Mouse (Mus musculus) hindbrain, embryonic 16.5 days (tissue): ENCODE results near the gene Pih1d1. TPM values are rescaled to one million over a fixed set of nuclear protein-coding genes. Genes with fewer than 3 reads are reported as not detected.
"Not testable (repeated sequence)": the region's sequence is repeated elsewhere in the genome, so short reads cannot be mapped to it uniquely, and the experiment has no call there.

ENCODE experiments used
- ATAC-seq: fragments of 200-750 bp; cut with Nextera tagmentation; 2 replicates; pipeline ENCODE4 v1.8.0; 2017; ENCODE audit warnings: moderate TSS enrichment, moderate library complexity
- H3K27ac ChIP-seq: fragments of 300-500 bp; sonication (generic); 2 replicates; pipeline ENCODE4 v1.5.1; 2014; ENCODE audit warnings: low read depth, mild to moderate bottlenecking, control low read depth, low read length, moderate library complexity
- H3K27me3 ChIP-seq: fragments of 300-500 bp; sonication (generic); replicated peaks from 2 replicates; pipeline ENCODE4 v1.6.1; 2014; ENCODE audit warnings: low read length; ENCODE audit not compliant: control insufficient read depth, insufficient read depth
- H3K36me3 ChIP-seq: fragments of 300-500 bp; sonication (generic); 2 replicates; pipeline ENCODE4 v1.6.1; 2014; ENCODE audit warnings: mild to moderate bottlenecking, low read length, moderate library complexity, mixed read lengths; ENCODE audit not compliant: control insufficient read depth, insufficient read depth
- H3K4me1 ChIP-seq: fragments of 300-500 bp; sonication (generic); 2 replicates; pipeline ENCODE4 v1.6.1; 2014; ENCODE audit warnings: low read depth, low read length; ENCODE audit not compliant: control insufficient read depth, insufficient read depth
- H3K4me2 ChIP-seq: fragments of 300-500 bp; sonication (generic); 2 replicates; pipeline ENCODE4 v1.6.1; 2014; ENCODE audit warnings: mild to moderate bottlenecking, low read length, control low read depth, moderate library complexity
- H3K4me3 ChIP-seq: fragments of 300-500 bp; sonication (generic); 2 replicates; pipeline ENCODE4 v1.5.1; 2014; ENCODE audit warnings: mild to moderate bottlenecking, low read length, control low read depth, moderate library complexity
- H3K9ac ChIP-seq: fragments of 300-500 bp; sonication (generic); 2 replicates; pipeline ENCODE4 v1.6.1; 2014; ENCODE audit warnings: low read depth, mild to moderate bottlenecking, control low read depth, low read length, moderate library complexity
- H3K9me3 ChIP-seq: fragments of 300-500 bp; sonication (generic); 2 replicates; pipeline ENCODE4 v1.6.1; 2014; ENCODE audit warnings: mild to moderate bottlenecking, low read length, moderate library complexity; ENCODE audit not compliant: control insufficient read depth
- WGBS: fragments of 180-500 bp; shearing (Covaris S2); extraction: QIAGEN DNeasy Blood & Tissue Kit; methylation state at CpG from one replicate; pipeline ENCODE4 v1.1.7; 2014; 5-methylcytosine and 5-hydroxymethylcytosine counted together
- polyA plus RNA-seq: library from polyadenylated mRNA; unstranded; fragments of >200 nt; fragmentation: Nextera tagmentation; extraction: Ambion mirVana; gene quantifications from 2 replicates; pipeline ENCODE4 v1.2.1, GENCODE M21; 2015

Gene Pih1d1
- polyA plus RNA-seq, 1 experiment from 2014 or later: 97.6 TPM

GRCm38 (mm10) chr7:45151303-45151702 lies 2.8 kb upstream of the Pih1d1 start:
- Histone ChIP-seq H3K27me3 (no peaks in the 10 kb centered on the region), H3K9me3 (no peaks in the 10 kb centered on the region), H3K9ac (no peak overlapping the region), H3K4me3 (no peak overlapping the region), H3K36me3 (no peaks in the 10 kb centered on the region), H3K27ac (no peak overlapping the region), H3K4me2 (no peak overlapping the region), H3K4me1 (peaks cover 9% of the 10 kb centered on the region)
- 57% methylated on average over 11 of the region's 11 CpGs for WGBS
- ATAC-seq: no peak

GRCm38 (mm10) chr7:45153052-45153451 lies 1.1 kb upstream of the Pih1d1 start:
- H3K9ac ChIP-seq, H3K27me3 ChIP-seq, H3K9me3 ChIP-seq, H3K36me3 ChIP-seq, ATAC-seq, H3K4me1 ChIP-seq, H3K4me2 ChIP-seq, H3K27ac ChIP-seq, H3K4me3 ChIP-seq: not testable (repeated sequence)
- WGBS: 94% methylated on average over 2 of the region's 2 CpGs

GRCm38 (mm10) chr7:45153586-45153985 lies 517 bp upstream of the Pih1d1 start:
- 4% methylated on average over 5 of the region's 5 CpGs for WGBS
- no peak for ATAC-seq
- peak overlapping the region; percentile 69 for H3K4me3 ChIP-seq
- H3K4me2 ChIP-seq: peak overlapping the region; percentile 84
- H3K4me1 ChIP-seq: peaks cover 9% of the 10 kb centered on the region
- no peaks in the 10 kb centered on the region for H3K27me3 ChIP-seq
- 0 out of 2 replicates have a peak, but pooled peaks cover 4% of the 10 kb centered on the region for H3K36me3 ChIP-seq
- H3K9me3 ChIP-seq: no peaks in the 10 kb centered on the region
- H3K9ac ChIP-seq: peak overlapping the region; percentile 81
- peak overlapping the region; percentile 96 for H3K27ac ChIP-seq

- Histone ChIP-seq H3K27me3 (no peaks in the 10 kb centered on the region), H3K4me3 (peak overlapping the region; percentile 69), H3K4me1 (peaks cover 9% of the 10 kb centered on the region), H3K36me3 (peaks cover 5% of the 10 kb centered on the region; the same call in 1 of the 2 replicates), H3K4me2 (peak overlapping the region; percentile 84), H3K9me3 (no peaks in the 10 kb centered on the region), H3K27ac (peak overlapping the region; percentile 25; the same call in 1 of the 2 replicates), H3K9ac (no peak overlapping the region)
- 80% methylated on average over 12 of the region's 12 CpGs for WGBS
- ATAC-seq: no peak
Measured at GRCm38 (mm10) chr7:45154993-45155514, 951 bp downstream of the Pih1d1 start.

- H3K27me3 ChIP-seq: no peaks in the 10 kb centered on the region
- H3K9me3 ChIP-seq: no peaks in the 10 kb centered on the region
- H3K36me3 ChIP-seq: peaks cover 9% of the 10 kb centered on the region; the same call in 1 of the 2 replicates
- 86% methylated on average over 9 of the region's 9 CpGs for WGBS
- H3K27ac ChIP-seq: no peak overlapping the region
- peak overlapping the region; percentile 84 for H3K4me2 ChIP-seq
- no peak for ATAC-seq
- H3K4me1 ChIP-seq: peaks cover 9% of the 10 kb centered on the region
- no peak overlapping the region for H3K4me3 ChIP-seq
- H3K9ac ChIP-seq: no peak overlapping the region
Measured at GRCm38 (mm10) chr7:45155590-45155989, 1.5 kb downstream of the Pih1d1 start.

GRCm38 (mm10) chr7:45156206-45156605 lies 2.1 kb downstream of the Pih1d1 start:
- no peak overlapping the region for H3K9ac ChIP-seq
- peaks cover 9% of the 10 kb centered on the region; the same call in 1 of the 2 replicates for H3K36me3 ChIP-seq
- peaks cover 9% of the 10 kb centered on the region for H3K4me1 ChIP-seq
- 95% methylated on average over 15 of the region's 15 CpGs for WGBS
- H3K27ac ChIP-seq: no peak overlapping the region
- no peak overlapping the region for H3K4me3 ChIP-seq
- ATAC-seq: no peak
- H3K9me3 ChIP-seq: no peaks in the 10 kb centered on the region
- no peak overlapping the region for H3K4me2 ChIP-seq
- H3K27me3 ChIP-seq: no peaks in the 10 kb centered on the region

GRCm38 (mm10) chr7:45157459-45157858 lies 3.4 kb downstream of the Pih1d1 start:
- Histone ChIP-seq H3K27ac (no peak overlapping the region), H3K4me1 (peaks cover 14% of the 10 kb centered on the region), H3K27me3 (no peaks in the 10 kb centered on the region), H3K4me3 (no peak overlapping the region), H3K9ac (no peak overlapping the region), H3K36me3 (peaks cover 9% of the 10 kb centered on the region; the same call in 1 of the 2 replicates), H3K4me2 (no peak overlapping the region), H3K9me3 (no peaks in the 10 kb centered on the region)
- WGBS: 86% methylated on average over 14 of the region's 14 CpGs
- no peak for ATAC-seq

- H3K4me3 ChIP-seq: no peak overlapping the region
- no peak overlapping the region for H3K9ac ChIP-seq
- H3K27ac ChIP-seq: no peak overlapping the region
- H3K4me1 ChIP-seq: peaks cover 16% of the 10 kb centered on the region
- WGBS: 95% methylated on average over 6 of the region's 6 CpGs
- no peaks in the 10 kb centered on the region for H3K9me3 ChIP-seq
- no peak for ATAC-seq
- peaks cover 9% of the 10 kb centered on the region; the same call in 1 of the 2 replicates for H3K36me3 ChIP-seq
- peaks cover 14% of the 10 kb centered on the region for H3K27me3 ChIP-seq
- no peak overlapping the region for H3K4me2 ChIP-seq
Measured at GRCm38 (mm10) chr7:45158991-45159390, 4.9 kb downstream of the Pih1d1 start.

- H3K9me3 ChIP-seq: no peaks in the 10 kb centered on the region
- no peak overlapping the region for H3K9ac ChIP-seq
- no peak overlapping the region for H3K4me3 ChIP-seq
- H3K27me3 ChIP-seq: peaks cover 27% of the 10 kb centered on the region
- no peak for ATAC-seq
- no peak overlapping the region for H3K27ac ChIP-seq
- H3K36me3 ChIP-seq: peaks cover 9% of the 10 kb centered on the region; the same call in 1 of the 2 replicates
- H3K4me1 ChIP-seq: peaks cover 13% of the 10 kb centered on the region
- 92% methylated on average over 6 of the region's 6 CpGs for WGBS
- no peak overlapping the region for H3K4me2 ChIP-seq
Measured at GRCm38 (mm10) chr7:45160316-45160800, 6.3 kb downstream of the Pih1d1 start.
